Mouse (Mus musculus) heart, embryonic 13.5 days (tissue): Measurements from ENCODE around the gene Opn4. TPM values are rescaled to one million over a fixed set of nuclear protein-coding genes. Genes with fewer than 3 reads are reported as not detected.
A peak's percentile ranks its signal among the peaks of the same experiment; 100 is the strongest.

Experiments
- ATAC-seq: fragments of 200-750 bp; cut with Nextera tagmentation; 2 replicates; pipeline ENCODE4 v1.8.0; 2017; ENCODE audit warnings: moderate TSS enrichment; ENCODE audit not compliant: insufficient number of reproducible peaks, low FRiP score, low TSS enrichment; ENCODE audit errors: extremely low read depth
- H3K27ac ChIP-seq: fragments of 300-500 bp; sonication (generic); replicated peaks from 2 replicates; pipeline ENCODE4 v1.5.1; 2015; ENCODE audit warnings: moderate library complexity, mild to moderate bottlenecking, inconsistent platforms
- H3K27me3 ChIP-seq: fragments of 300-500 bp; sonication (generic); replicated peaks from 2 replicates; pipeline ENCODE4 v1.6.1; 2015; ENCODE audit warnings: mild to moderate bottlenecking, inconsistent platforms
- H3K36me3 ChIP-seq: fragments of 300-500 bp; sonication (generic); 2 replicates; pipeline ENCODE4 v1.6.1; 2015; ENCODE audit warnings: mild to moderate bottlenecking, inconsistent platforms
- H3K4me1 ChIP-seq: fragments of 300-500 bp; sonication (generic); 2 replicates; pipeline ENCODE4 v1.6.1; 2015; ENCODE audit warnings: inconsistent platforms
- H3K4me2 ChIP-seq: fragments of 300-500 bp; sonication (generic); 2 replicates; pipeline ENCODE4 v1.6.1; 2015; ENCODE audit warnings: inconsistent platforms, mild to moderate bottlenecking, moderate library complexity
- H3K4me3 ChIP-seq: fragments of 300-500 bp; sonication (generic); 2 replicates; pipeline ENCODE4 v1.5.1; 2015; ENCODE audit warnings: moderate library complexity, mild to moderate bottlenecking, inconsistent platforms
- H3K9ac ChIP-seq: fragments of 300-500 bp; sonication (generic); 2 replicates; pipeline ENCODE4 v1.6.1; 2015; ENCODE audit warnings: inconsistent platforms, mild to moderate bottlenecking, moderate library complexity
- H3K9me3 ChIP-seq: fragments of 300-500 bp; sonication (generic); 2 replicates; pipeline ENCODE4 v1.6.1; 2016; ENCODE audit warnings: inconsistent platforms
- WGBS: fragments of 180-500 bp; shearing (Covaris S2); methylation state at CpG from one replicate; pipeline ENCODE4 v1.1.7; 2015; ENCODE audit warnings: mixed read lengths; 5-methylcytosine and 5-hydroxymethylcytosine counted together
- polyA plus RNA-seq: library from polyadenylated mRNA; unstranded; fragments of >200 nt; fragmentation: Nextera tagmentation; extraction: Ambion mirVana; gene quantifications from 2 replicates; pipeline ENCODE4 v1.2.1, GENCODE M21; 2015

The Opn4 gene
- polyA plus RNA-seq, 1 experiment from 2014 or later = 5.8 TPM

DNA sequence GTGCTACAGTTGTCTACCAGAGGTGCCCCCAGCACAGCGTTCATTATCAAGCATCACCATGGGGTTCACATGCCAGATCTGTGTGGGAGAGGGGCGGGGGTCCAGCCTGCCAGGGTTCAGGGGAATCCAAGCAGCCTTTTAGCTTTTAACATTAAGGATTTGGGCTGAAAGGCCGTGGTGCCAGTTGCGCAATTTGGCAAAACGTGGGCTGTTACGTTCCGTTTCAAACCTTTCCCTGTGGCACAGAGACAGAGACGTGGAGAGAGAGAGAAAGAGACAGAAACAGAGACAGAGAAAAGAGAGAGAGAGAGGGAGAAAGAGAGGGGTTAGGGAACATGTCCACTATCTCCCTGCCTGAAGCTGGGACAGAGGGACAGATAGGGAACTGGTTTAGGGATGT is 38.3 kb downstream of the Opn4 start:
- H3K27ac ChIP-seq = peak overlapping the region; percentile 51; the same call in 1 of the 2 replicates
- no peaks in the 10 kb centered on the region for H3K9me3 ChIP-seq
- no peak overlapping the region for H3K4me2 ChIP-seq
- H3K9ac ChIP-seq = no peak overlapping the region
- peaks cover 72% of the 10 kb centered on the region for H3K36me3 ChIP-seq
- H3K27me3 ChIP-seq = no peaks in the 10 kb centered on the region
- ATAC-seq = no peak
- 86% methylated on average over 8 of the region's 8 CpGs for whole genome bisulfite sequencing
- no peak overlapping the region for H3K4me3 ChIP-seq
- H3K4me1 ChIP-seq = peaks cover 59% of the 10 kb centered on the region

- Histone ChIP-seq H3K9ac (no peak overlapping the region), H3K27me3 (no peaks in the 10 kb centered on the region), H3K4me2 (no peak overlapping the region), H3K9me3 (no peaks in the 10 kb centered on the region), H3K4me1 (peaks cover 52% of the 10 kb centered on the region), H3K4me3 (no peak overlapping the region), H3K27ac (no peak overlapping the region), H3K36me3 (peaks cover 98% of the 10 kb centered on the region)
- ATAC-seq = no peak
- WGBS = 81% methylated on average over 9 of the region's 9 CpGs
These were observed 41.0 kb downstream of the Opn4 start for GRCm38 (mm10) chr14:34558947-34559346.

DNA sequence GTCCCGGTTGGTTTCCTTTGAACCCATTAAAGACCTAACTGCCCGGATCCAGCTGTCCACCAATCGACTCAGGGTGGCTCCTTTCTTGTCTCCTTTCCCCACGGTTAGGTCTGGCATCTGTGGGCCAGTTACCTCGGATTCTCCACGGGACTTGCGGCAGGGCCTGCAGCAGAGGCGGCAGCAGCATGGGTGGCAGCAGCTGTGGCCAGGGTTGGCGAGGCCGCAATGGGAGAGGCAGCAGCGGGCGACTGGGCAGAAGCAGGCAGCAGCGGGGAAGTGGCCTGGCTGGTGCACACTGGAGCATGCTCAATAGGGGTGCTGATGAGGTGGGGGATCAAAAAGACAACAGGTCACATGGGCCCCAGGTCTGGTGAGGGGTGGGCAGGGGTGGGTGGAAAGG is 44.7 kb downstream of the Opn4 start:
- H3K27ac ChIP-seq = peak overlapping the region; percentile 73
- H3K4me2 ChIP-seq = peak overlapping the region; percentile 26; the same call in 1 of the 2 replicates
- ATAC-seq = no peak
- no peaks in the 10 kb centered on the region for H3K27me3 ChIP-seq
- H3K4me1 ChIP-seq = peaks cover 52% of the 10 kb centered on the region
- H3K9me3 ChIP-seq = no peaks in the 10 kb centered on the region
- 59% methylated on average over 13 of the region's 13 CpGs for whole genome bisulfite sequencing
- H3K9ac ChIP-seq = peak overlapping the region; percentile 61
- no peak overlapping the region for H3K4me3 ChIP-seq
- peaks cover 96% of the 10 kb centered on the region for H3K36me3 ChIP-seq

- no peaks in the 10 kb centered on the region for H3K27me3 ChIP-seq
- no peak for ATAC-seq
These were observed 45.9 kb downstream of the Opn4 start for GRCm38 (mm10) chr14:34554047-34554446.

GRCm38 (mm10) chr14:34553470-34553869 is 46.5 kb downstream of the Opn4 start:
- Histone ChIP-seq H3K4me3 (no peak overlapping the region), H3K9me3 (no peaks in the 10 kb centered on the region), H3K27me3 (no peaks in the 10 kb centered on the region), H3K4me2 (no peak overlapping the region), H3K9ac (0 out of 2 replicates have a peak overlapping the region, but pooled peaks have one; percentile 33), H3K36me3 (peaks cover 86% of the 10 kb centered on the region), H3K27ac (peak overlapping the region; percentile 46), H3K4me1 (peaks cover 63% of the 10 kb centered on the region)
- ATAC-seq = no peak
- WGBS = 65% methylated on average over 6 of the region's 6 CpGs

More at GRCm38 (mm10) chr14:34554047-34554446, 45.9 kb downstream of the Opn4 start:
- Histone ChIP-seq H3K36me3 (peaks cover 91% of the 10 kb centered on the region), H3K4me3 (no peak overlapping the region), H3K9ac (peak overlapping the region; percentile 11; the same call in 1 of the 2 replicates), H3K27ac (peak overlapping the region; percentile 46), H3K9me3 (no peaks in the 10 kb centered on the region), H3K4me1 (peaks cover 58% of the 10 kb centered on the region), H3K4me2 (no peak overlapping the region)
- WGBS = 53% methylated on average over 3 of the region's 3 CpGs

GRCm38 (mm10) chr14:34552226-34552625 is 47.7 kb downstream of the Opn4 start:
- H3K4me2 ChIP-seq = no peak overlapping the region
- peaks cover 76% of the 10 kb centered on the region for H3K4me1 ChIP-seq
- 0 out of 2 replicates have a peak overlapping the region, but pooled peaks have one; percentile 20 for H3K27ac ChIP-seq
- H3K9me3 ChIP-seq = no peaks in the 10 kb centered on the region
- H3K4me3 ChIP-seq = no peak overlapping the region
- no peak for ATAC-seq
- H3K27me3 ChIP-seq = no peaks in the 10 kb centered on the region
- peaks cover 76% of the 10 kb centered on the region for H3K36me3 ChIP-seq
- no peak overlapping the region for H3K9ac ChIP-seq
- WGBS = 83% methylated on average over 5 of the region's 5 CpGs

DNA sequence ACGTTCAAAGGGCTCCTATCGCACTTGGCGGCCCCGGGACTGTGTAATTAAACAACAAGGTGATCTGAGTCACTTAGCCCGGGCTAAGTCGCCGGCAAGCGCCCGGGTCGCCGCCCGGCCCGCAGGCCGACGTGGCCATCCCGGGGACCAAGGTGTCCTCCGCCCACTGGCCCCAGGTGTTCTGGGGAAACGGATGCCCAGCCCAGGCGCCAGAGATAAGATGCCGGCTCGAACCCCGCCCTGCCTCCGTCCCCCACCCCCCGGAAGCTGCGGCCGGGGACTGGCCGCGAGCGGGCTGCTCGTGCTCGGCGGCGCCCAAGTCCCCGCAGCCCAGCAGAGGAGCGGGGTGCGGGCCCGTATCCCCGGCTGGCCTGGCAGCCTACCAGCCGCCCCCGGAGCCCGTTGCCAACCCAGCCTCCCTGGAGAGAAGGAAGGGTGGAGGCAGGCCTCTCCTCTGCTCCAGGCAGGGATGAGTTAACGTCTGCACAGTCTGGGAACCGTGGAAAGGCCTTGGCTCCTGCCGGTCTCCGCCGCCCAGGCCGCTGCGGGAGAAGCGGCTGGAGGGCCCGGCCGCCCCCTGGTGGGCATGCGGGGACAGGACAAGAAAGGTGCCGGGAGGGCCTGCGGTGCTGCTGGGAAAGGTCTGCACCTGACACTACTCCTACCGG is 50.8 kb downstream of the Opn4 start:
- peaks cover 86% of the 10 kb centered on the region for H3K4me1 ChIP-seq

DNA sequence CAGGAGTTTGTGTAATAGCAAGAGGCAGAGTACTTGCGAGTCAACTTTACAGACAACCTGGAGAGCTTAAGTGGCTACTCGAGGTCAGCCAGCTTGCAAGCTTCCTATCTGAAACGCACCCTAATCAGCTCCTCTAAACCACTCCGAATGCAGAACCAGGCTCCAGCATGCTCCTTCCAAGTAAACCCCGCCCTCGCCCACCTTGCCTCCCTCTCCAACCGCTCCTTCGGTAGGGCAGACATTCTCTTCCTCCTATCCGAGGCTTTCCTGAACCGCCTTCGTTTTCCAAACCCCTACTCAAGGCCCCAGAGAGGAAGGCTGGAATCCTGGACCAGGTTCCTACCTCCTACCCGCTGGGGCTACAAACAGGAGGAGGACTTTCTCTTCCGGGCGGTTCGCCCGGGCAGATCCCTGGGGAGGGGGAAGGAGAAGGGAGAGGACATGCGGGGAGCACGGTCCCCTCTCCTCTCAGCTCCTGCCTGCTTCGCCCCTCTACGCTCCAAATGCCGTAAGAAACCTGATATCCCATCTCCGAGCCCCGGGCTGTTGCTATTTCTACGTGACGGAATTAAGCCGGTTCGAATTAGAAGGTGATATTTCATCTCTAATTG is 51.4 kb downstream of the Opn4 start:
- peak overlapping the region; percentile 90 for H3K27ac ChIP-seq
- WGBS = 2% methylated on average over 27 of the region's 27 CpGs
- H3K9me3 ChIP-seq = no peaks in the 10 kb centered on the region
- H3K4me1 ChIP-seq = peaks cover 86% of the 10 kb centered on the region
- H3K9ac ChIP-seq = peak overlapping the region; percentile 87
- peak overlapping the region; percentile 87 for H3K4me2 ChIP-seq
- peaks cover 63% of the 10 kb centered on the region for H3K36me3 ChIP-seq
- H3K27me3 ChIP-seq = no peaks in the 10 kb centered on the region; the same call in 1 of the 2 replicates
- peak overlapping the region; percentile 65 for H3K4me3 ChIP-seq
- ATAC-seq = no peak

More for the DNA sequence above, 50.8 kb downstream of the Opn4 start:
- Histone ChIP-seq H3K9ac (peak overlapping the region; percentile 87), H3K9me3 (no peaks in the 10 kb centered on the region), H3K36me3 (peaks cover 64% of the 10 kb centered on the region), H3K4me3 (peak overlapping the region; percentile 65), H3K27ac (peak overlapping the region; percentile 90), H3K4me2 (peak overlapping the region; percentile 87), H3K27me3 (no peaks in the 10 kb centered on the region; the same call in 1 of the 2 replicates)
- under 1% methylated on average over 55 of the region's 55 CpGs for WGBS
- peak; percentile 71 for ATAC-seq

DNA sequence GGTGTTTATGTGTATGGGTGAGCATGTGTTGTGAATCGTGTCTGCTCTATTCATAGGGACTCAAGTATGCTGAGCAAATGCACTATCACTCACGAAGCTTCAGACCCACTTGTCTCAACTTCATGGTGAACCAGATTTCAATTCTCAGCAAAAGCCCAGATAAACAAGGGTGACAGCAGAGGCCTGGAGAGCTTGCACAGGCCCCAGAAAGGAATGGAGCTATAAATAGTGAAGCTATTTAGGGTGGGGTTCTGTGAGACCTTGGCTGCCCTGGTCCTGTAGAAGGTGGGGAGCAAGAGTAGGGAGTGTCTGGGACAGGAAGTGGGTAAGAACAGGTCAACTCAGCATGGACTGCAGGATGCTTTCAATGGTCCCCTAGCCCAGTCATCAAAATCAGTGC is 55.4 kb downstream of the Opn4 start:
- H3K27ac ChIP-seq = peak overlapping the region; percentile 96
- H3K36me3 ChIP-seq = peaks cover 64% of the 10 kb centered on the region
- 17% methylated on average over 2 of the region's 2 CpGs for WGBS
- peaks cover 4% of the 10 kb centered on the region; the same call in 1 of the 2 replicates for H3K27me3 ChIP-seq
- H3K4me3 ChIP-seq = no peak overlapping the region
- no peak overlapping the region for H3K9ac ChIP-seq
- H3K4me2 ChIP-seq = peak overlapping the region; percentile 37; the same call in 1 of the 2 replicates
- peaks cover 83% of the 10 kb centered on the region for H3K4me1 ChIP-seq
- no peaks in the 10 kb centered on the region for H3K9me3 ChIP-seq
- ATAC-seq = 0 out of 2 replicates have a peak, but pooled peaks have one; percentile 30

DNA sequence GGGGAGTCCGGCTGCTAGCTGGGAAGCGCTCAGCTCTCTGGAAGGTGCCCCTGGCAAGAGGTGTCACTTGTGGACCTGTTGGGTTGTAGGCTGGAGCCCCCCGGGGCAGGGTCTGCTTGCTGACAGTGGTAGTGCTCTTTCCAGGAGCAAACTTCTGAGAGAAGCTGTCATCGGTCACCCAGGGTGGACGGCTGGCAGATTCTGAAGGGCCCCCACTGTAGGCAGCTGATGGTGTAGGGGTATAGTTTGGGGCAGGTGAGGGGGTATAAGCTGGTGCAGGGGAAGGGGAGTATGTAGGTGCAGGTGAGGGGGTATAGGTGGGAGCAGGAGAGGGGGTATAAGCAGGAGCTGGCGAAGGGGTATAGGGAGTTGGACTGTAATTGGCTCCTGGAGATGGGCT is 55.9 kb downstream of the Opn4 start:
- H3K4me3 ChIP-seq = no peak overlapping the region
- H3K9me3 ChIP-seq = no peaks in the 10 kb centered on the region
- 47% methylated on average over 6 of the region's 6 CpGs for whole genome bisulfite sequencing
- H3K4me2 ChIP-seq = peak overlapping the region; percentile 37
- peaks cover 69% of the 10 kb centered on the region for H3K36me3 ChIP-seq
- peak; percentile 35; the same call in 1 of the 2 replicates for ATAC-seq
- peak overlapping the region; percentile 96 for H3K27ac ChIP-seq
- peaks cover 4% of the 10 kb centered on the region; the same call in 1 of the 2 replicates for H3K27me3 ChIP-seq
- H3K4me1 ChIP-seq = peaks cover 78% of the 10 kb centered on the region
- peak overlapping the region; percentile 71 for H3K9ac ChIP-seq

- Histone ChIP-seq H3K4me2 (peak overlapping the region; percentile 37; the same call in 1 of the 2 replicates), H3K9me3 (no peaks in the 10 kb centered on the region), H3K27ac (peak overlapping the region; percentile 96), H3K36me3 (peaks cover 73% of the 10 kb centered on the region), H3K4me3 (no peak overlapping the region), H3K27me3 (peaks cover 4% of the 10 kb centered on the region; the same call in 1 of the 2 replicates), H3K9ac (peak overlapping the region; percentile 71), H3K4me1 (peaks cover 74% of the 10 kb centered on the region)
- no peak for ATAC-seq
- 51% methylated on average over 6 of the region's 6 CpGs for WGBS
These were observed 56.3 kb downstream of the Opn4 start for GRCm38 (mm10) chr14:34543596-34543995.
